Mouse (Mus musculus) G1E (cell line): ENCODE results near the gene Ube2q1.

Source experiments
- CTCF ChIP-seq: IDR thresholded peaks from 2 replicates; pipeline ENCODE4 v1.5.1; 2012; ENCODE audit warnings: low read depth, low read length, inconsistent platforms, mixed read lengths
- GATA1 ChIP-seq: IDR thresholded peaks from 2 replicates; pipeline ENCODE4 v1.6.1; 2012; ENCODE audit warnings: borderline replicate concordance, low read length, inconsistent platforms, mixed read lengths
- TAL1 ChIP-seq: conservative IDR thresholded peaks from 2 replicates; pipeline ENCODE4 v1.6.1; 2012; ENCODE audit warnings: low read depth, low read length, inconsistent platforms, mixed read lengths

- TF ChIP-seq CTCF (peak; percentile 49), TAL1 (no peak), GATA1 (no peak)
These were observed 46.4 kb upstream of the Ube2q1 start for GRCm38 (mm10) chr3:89727028-89727427.
